15 mouse cellular contexts compared by ENCODE assay signal in the genomic region with DNA sequence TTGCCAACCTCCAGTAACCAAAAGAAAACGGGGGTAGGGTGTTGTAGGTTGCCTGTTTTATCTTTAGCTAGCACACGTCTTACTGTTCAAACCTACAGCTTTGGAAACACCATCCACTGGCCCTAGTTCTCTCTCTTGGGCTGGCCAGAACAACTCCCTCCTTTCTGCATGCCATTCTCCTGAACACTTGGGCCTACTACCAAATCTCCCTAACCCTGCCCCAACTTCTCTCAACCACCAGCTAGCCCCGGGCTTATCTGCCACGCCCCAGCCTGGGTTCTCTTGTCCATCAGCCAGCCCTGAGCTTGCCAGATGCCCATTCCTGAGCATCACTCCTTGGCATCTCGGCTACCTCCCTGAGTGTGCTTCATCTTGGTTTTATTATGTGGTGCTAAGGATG. TPM values are rescaled to one million over a fixed set of nuclear protein-coding genes. Genes with fewer than 3 reads are reported as not detected.
"Had no signal": no experiment of that assay in that cellular context is flagged by ENCODE, and none has a peak within 500 bp of the region (broad histone marks: within the 10 kb centered on the region; RNA-seq: fewer than 3 reads in every experiment).

No protein-coding gene starts in this region.

- H3K4me3 ChIP-seq: kidney, embryonic 15.5 days; left cerebral cortex, adult 2 months; limb, embryonic 10.5 days; lung, embryonic 15.5 days; neural tube, embryonic 12.5 days; stomach, embryonic 15.5 days had no signal

- DNase-seq: kidney, adult 2 months; kidney, postnatal 14 days; lung, postnatal 14 days; midbrain, embryonic 14.5 days; spleen, adult 18-20 months; thymus, adult 2 months; thymus, postnatal 36 days had no signal

- H3K27me3 ChIP-seq: kidney, embryonic 15.5 days; lung, embryonic 15.5 days; neural tube, embryonic 12.5 days; stomach, embryonic 15.5 days had no signal

- H3K4me1 ChIP-seq: neural tube, embryonic 12.5 days had no signal

- H3K9me3 ChIP-seq: kidney, embryonic 15.5 days; limb, embryonic 10.5 days; lung, embryonic 15.5 days; neural tube, embryonic 12.5 days; stomach, embryonic 15.5 days had no signal

- ATAC-seq: inflammation-experienced regulatory T-cells, adult 6 months had no signal

- H3K9ac ChIP-seq: kidney, embryonic 15.5 days; lung, embryonic 15.5 days; neural tube, embryonic 12.5 days; stomach, embryonic 15.5 days had no signal

- H3K4me2 ChIP-seq: kidney, embryonic 15.5 days; lung, embryonic 15.5 days; neural tube, embryonic 12.5 days; stomach, embryonic 15.5 days had no signal

- H3K27ac ChIP-seq: kidney, embryonic 15.5 days; left cerebral cortex, adult 2 months; limb, embryonic 10.5 days; lung, embryonic 15.5 days; macrophage; neural tube, embryonic 12.5 days; stomach, embryonic 15.5 days had no signal

RNA-seq across cellular contexts. Expression of gene Hcrtr1, which starts 10.3 kb away (rescaled TPM):
- polyA plus RNA-seq: inflammation-experienced regulatory T-cells, adult 6 months; limb, embryonic 10.5 days; macrophage had no signal

RNA-seq across cellular contexts. Expression of gene Tinagl1, which starts 46.0 kb away (rescaled TPM):
- polyA plus RNA-seq: inflammation-experienced regulatory T-cells, adult 6 months; macrophage had no signal
